Mouse (Mus musculus) embryonic facial prominence, embryonic 14.5 days (tissue): ENCODE measurements at regions not wholly inside any gene's neighbourhood (a gene's known extent, or its start where the extent isn't known, plus 50 kb on each side); places are given as distances from the start of the nearest gene placed in this dataset.

Experiments used
- ATAC-seq: fragments of 200-750 bp; cut with Nextera tagmentation; 2 replicates; pipeline ENCODE4 v1.8.0; 2017; ENCODE audit warnings: low read depth, moderate number of reproducible peaks, moderate TSS enrichment
- DNase-seq: peaks from one replicate; pipeline ENCODE4 v3.0.0-alpha.2; 2015; ENCODE audit warnings: low spot score
- H3K27ac ChIP-seq: fragments of 300-500 bp; sonication (generic); replicated peaks from 2 replicates; pipeline ENCODE4 v1.5.1; 2014; ENCODE audit warnings: low read depth, mild to moderate bottlenecking, low read length, moderate library complexity
- H3K27me3 ChIP-seq: fragments of 300-500 bp; sonication (generic); replicated peaks from 2 replicates; pipeline ENCODE4 v1.6.1; 2014; ENCODE audit warnings: low read length; ENCODE audit not compliant: control insufficient read depth, insufficient read depth
- H3K36me3 ChIP-seq: fragments of 300-500 bp; sonication (generic); 2 replicates; pipeline ENCODE4 v1.6.1; 2014; ENCODE audit warnings: low read length, mixed read lengths; ENCODE audit not compliant: control insufficient read depth, insufficient read depth
- H3K4me1 ChIP-seq: fragments of 300-500 bp; sonication (generic); 2 replicates; pipeline ENCODE4 v1.6.1; 2014; ENCODE audit warnings: antibody characterized with exemption, low read length; ENCODE audit not compliant: control insufficient read depth, insufficient read depth
- H3K4me2 ChIP-seq: fragments of 300-500 bp; sonication (generic); 2 replicates; pipeline ENCODE4 v1.6.1; 2014; ENCODE audit warnings: low read depth, mild to moderate bottlenecking, low read length, moderate library complexity, mixed read lengths
- H3K4me3 ChIP-seq: fragments of 300-500 bp; sonication (generic); 2 replicates; pipeline ENCODE4 v1.5.1; 2014; ENCODE audit warnings: low read depth, mild to moderate bottlenecking, low read length
- H3K9ac ChIP-seq: fragments of 300-500 bp; sonication (generic); 2 replicates; pipeline ENCODE4 v1.6.1; 2014; ENCODE audit warnings: low read depth, mild to moderate bottlenecking, low read length, moderate library complexity, mixed read lengths
- H3K9me3 ChIP-seq: fragments of 300-500 bp; sonication (generic); 2 replicates; pipeline ENCODE4 v1.6.1; 2016; ENCODE audit warnings: low read length; ENCODE audit not compliant: control insufficient read depth
- WGBS: fragments of 180-500 bp; shearing (Covaris S2); extraction: QIAGEN DNeasy Blood & Tissue Kit; methylation state at CpG from one replicate; pipeline ENCODE4 v1.1.7; 2014; 5-methylcytosine and 5-hydroxymethylcytosine counted together

GRCm38 (mm10) chr13:34414533-34414932, 69.6 kb upstream of the Slc22a23 start:
- Histone ChIP-seq H3K27ac (no peak overlapping the region), H3K4me3 (no peak overlapping the region), H3K36me3 (no peaks in the 10 kb centered on the region), H3K9me3 (no peaks in the 10 kb centered on the region), H3K9ac (no peak overlapping the region), H3K4me1 (no peaks in the 10 kb centered on the region), H3K4me2 (no peak overlapping the region), H3K27me3 (no peaks in the 10 kb centered on the region)
- no peak for DNase-seq
- no peak for ATAC-seq
- 93% methylated on average over 2 of the region's 2 CpGs for WGBS

- Histone ChIP-seq H3K27ac (no peak overlapping the region; the same call in 1 of the 2 replicates), H3K4me3 (no peak overlapping the region), H3K27me3 (no peaks in the 10 kb centered on the region), H3K4me1 (0 out of 2 replicates have a peak, but pooled peaks cover 3% of the 10 kb centered on the region), H3K36me3 (no peaks in the 10 kb centered on the region), H3K9me3 (no peaks in the 10 kb centered on the region), H3K9ac (no peak overlapping the region), H3K4me2 (no peak overlapping the region)
- WGBS: 23% methylated on average over 2 of the region's 2 CpGs
- ATAC-seq (no peak; the same call in 1 of the 2 replicates), DNase-seq (peak; percentile 70)
These were observed 63.7 kb upstream of the Slc22a23 start for GRCm38 (mm10) chr13:34408669-34409055.

GRCm38 (mm10) chr13:34408007-34408668, 63.2 kb upstream of the Slc22a23 start:
- Histone ChIP-seq H3K9me3 (no peaks in the 10 kb centered on the region), H3K9ac (no peak overlapping the region), H3K4me2 (no peak overlapping the region), H3K27ac (no peak overlapping the region; the same call in 1 of the 2 replicates), H3K4me1 (0 out of 2 replicates have a peak, but pooled peaks cover 3% of the 10 kb centered on the region), H3K36me3 (no peaks in the 10 kb centered on the region), H3K27me3 (no peaks in the 10 kb centered on the region), H3K4me3 (no peak overlapping the region)
- 0 out of 2 replicates have a peak, but pooled peaks have one; percentile 44 for ATAC-seq
- DNase-seq: peak; percentile 57
- WGBS: 41% methylated on average over 4 of the region's 4 CpGs

GRCm38 (mm10) chr13:34406291-34406690, 61.3 kb upstream of the Slc22a23 start:
- Histone ChIP-seq H3K4me3 (no peak overlapping the region), H3K4me2 (no peak overlapping the region)
- DNase-seq: no peak

GRCm38 (mm10) chr13:34402631-34403030, 57.6 kb upstream of the Slc22a23 start:
- H3K4me1 ChIP-seq: peaks cover 3% of the 10 kb centered on the region; the same call in 1 of the 2 replicates
- no peak overlapping the region for H3K4me3 ChIP-seq
- H3K4me2 ChIP-seq: no peak overlapping the region
- no peak overlapping the region for H3K9ac ChIP-seq
- no peaks in the 10 kb centered on the region for H3K9me3 ChIP-seq
- H3K27me3 ChIP-seq: no peaks in the 10 kb centered on the region
- no peaks in the 10 kb centered on the region for H3K36me3 ChIP-seq
- no peak overlapping the region for H3K27ac ChIP-seq
- 61% methylated on average over 1 of the region's 1 CpGs for WGBS
- no peak for ATAC-seq
- no peak for DNase-seq

More at GRCm38 (mm10) chr13:34406291-34406690, 61.3 kb upstream of the Slc22a23 start:
- 0 out of 2 replicates have a peak, but pooled peaks cover 3% of the 10 kb centered on the region for H3K4me1 ChIP-seq
- no peak overlapping the region for H3K9ac ChIP-seq
- H3K36me3 ChIP-seq: no peaks in the 10 kb centered on the region
- H3K27ac ChIP-seq: no peak overlapping the region
- no peaks in the 10 kb centered on the region for H3K9me3 ChIP-seq
- no peak for ATAC-seq
- no peaks in the 10 kb centered on the region for H3K27me3 ChIP-seq

GRCm38 (mm10) chr13:34401031-34401430, 56.0 kb upstream of the Slc22a23 start:
- Histone ChIP-seq H3K9ac (no peak overlapping the region), H3K4me3 (no peak overlapping the region), H3K4me1 (peaks cover 3% of the 10 kb centered on the region; the same call in 1 of the 2 replicates), H3K27ac (no peak overlapping the region), H3K27me3 (no peaks in the 10 kb centered on the region), H3K4me2 (no peak overlapping the region), H3K36me3 (no peaks in the 10 kb centered on the region), H3K9me3 (no peaks in the 10 kb centered on the region)
- WGBS: 41% methylated on average over 2 of the region's 2 CpGs
- no peak for ATAC-seq
- DNase-seq: peak; percentile 24

- Histone ChIP-seq H3K4me1 (peaks cover 8% of the 10 kb centered on the region), H3K4me3 (no peak overlapping the region), H3K9me3 (no peaks in the 10 kb centered on the region), H3K9ac (no peak overlapping the region), H3K27ac (no peak overlapping the region), H3K4me2 (no peak overlapping the region), H3K27me3 (no peaks in the 10 kb centered on the region), H3K36me3 (no peaks in the 10 kb centered on the region)
- ATAC-seq: no peak
- 77% methylated on average over 3 of the region's 3 CpGs for WGBS
- DNase-seq: no peak
These were observed 53.9 kb upstream of the Slc22a23 start for GRCm38 (mm10) chr13:34398847-34399246.

- H3K36me3 ChIP-seq: no peaks in the 10 kb centered on the region
- peaks cover 8% of the 10 kb centered on the region for H3K4me1 ChIP-seq
- H3K9ac ChIP-seq: no peak overlapping the region
- no peaks in the 10 kb centered on the region for H3K9me3 ChIP-seq
- H3K4me2 ChIP-seq: no peak overlapping the region
- WGBS: 37% methylated on average over 10 of the region's 10 CpGs
- peak; percentile 24 for DNase-seq
- no peak overlapping the region for H3K4me3 ChIP-seq
- H3K27me3 ChIP-seq: no peaks in the 10 kb centered on the region
- ATAC-seq: no peak
- no peak overlapping the region for H3K27ac ChIP-seq
These were observed 53.2 kb upstream of the Slc22a23 start for GRCm38 (mm10) chr13:34398061-34398787.
